Mouse (Mus musculus): ENCODE data around the gene Ap2b1. TPM values are rescaled to one million over a fixed set of nuclear protein-coding genes. Genes with fewer than 3 reads are reported as not detected.
A peak's percentile ranks its signal among the peaks of the same experiment; 100 is the strongest.
"Not testable (repeated sequence)": the region's sequence is repeated elsewhere in the genome, so short reads cannot be mapped to it uniquely, and the experiment has no call there.

Gene Ap2b1
- total RNA-seq, 2 experiments from 2014 or later, result 370 TPM

DNA sequence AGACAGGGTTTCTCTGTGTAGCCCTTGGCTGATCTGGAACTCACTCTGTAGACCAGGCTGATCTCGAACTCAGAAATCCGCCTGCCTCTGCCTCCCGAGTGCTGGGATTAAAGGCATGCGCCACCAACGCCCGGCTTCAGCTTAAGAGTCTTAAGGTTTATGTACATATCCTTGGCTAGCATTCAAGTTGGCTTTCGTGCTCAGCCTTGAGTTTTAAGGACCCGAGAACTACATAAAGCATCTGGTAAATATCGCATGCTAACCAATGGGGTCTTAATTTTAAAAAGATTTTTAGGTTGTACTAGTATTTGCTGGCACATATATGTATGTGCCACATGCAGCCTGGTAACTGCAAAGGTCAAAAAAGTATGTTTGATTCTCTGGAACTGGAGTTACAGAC is 900 bp downstream of the Ap2b1 start:
- DNase-seq (ENCODE audit: extremely low spot score in 1 of 2, low spot score in 1 of 2), result no peak

DNA sequence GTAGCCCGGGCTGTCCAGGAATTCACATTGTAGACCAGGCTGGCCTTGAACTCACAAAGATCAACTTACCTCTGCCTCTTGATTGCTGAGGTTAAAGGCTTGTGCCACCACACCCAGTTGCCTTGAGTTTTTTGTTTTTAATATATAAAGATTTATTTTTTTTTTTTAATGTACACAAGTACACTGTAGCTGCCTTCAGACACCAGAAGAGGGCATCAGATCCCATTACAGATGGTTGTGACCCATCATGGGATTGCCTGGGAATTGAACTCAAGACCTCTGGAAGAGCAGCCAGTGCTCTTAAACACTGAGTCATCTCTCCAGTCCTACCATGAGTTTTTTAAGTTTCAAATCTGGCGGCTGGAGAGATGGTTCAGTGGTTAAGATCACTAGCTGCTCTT is 2.6 kb downstream of the Ap2b1 start:
- DNase-seq (ENCODE audit: extremely low spot score in 1 of 2, low spot score in 1 of 2), result no peak

DNA sequence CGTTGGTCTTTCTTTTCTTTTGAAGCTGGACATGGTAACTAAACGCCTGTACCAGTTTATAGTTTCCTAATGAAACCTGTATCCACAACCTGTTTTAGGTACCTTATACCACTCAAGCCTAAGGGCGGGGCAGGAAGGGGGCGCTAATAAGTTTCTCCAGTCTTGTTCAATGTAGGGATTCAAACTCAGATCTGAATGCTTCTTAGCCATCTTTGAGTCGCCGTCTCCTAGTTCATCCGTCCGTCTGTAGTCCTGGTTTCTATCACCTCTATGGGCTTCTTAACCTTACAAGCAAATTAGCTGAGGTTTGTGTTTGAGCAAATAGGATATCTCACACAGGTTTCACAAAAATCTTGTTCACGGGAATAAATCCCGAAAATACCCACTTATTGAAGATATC is 3.3 kb downstream of the Ap2b1 start:
- peak in 1 of 2 experiments; percentile 16 for DNase-seq (ENCODE audit: extremely low spot score in 1 of 2, low spot score in 1 of 2)

DNA sequence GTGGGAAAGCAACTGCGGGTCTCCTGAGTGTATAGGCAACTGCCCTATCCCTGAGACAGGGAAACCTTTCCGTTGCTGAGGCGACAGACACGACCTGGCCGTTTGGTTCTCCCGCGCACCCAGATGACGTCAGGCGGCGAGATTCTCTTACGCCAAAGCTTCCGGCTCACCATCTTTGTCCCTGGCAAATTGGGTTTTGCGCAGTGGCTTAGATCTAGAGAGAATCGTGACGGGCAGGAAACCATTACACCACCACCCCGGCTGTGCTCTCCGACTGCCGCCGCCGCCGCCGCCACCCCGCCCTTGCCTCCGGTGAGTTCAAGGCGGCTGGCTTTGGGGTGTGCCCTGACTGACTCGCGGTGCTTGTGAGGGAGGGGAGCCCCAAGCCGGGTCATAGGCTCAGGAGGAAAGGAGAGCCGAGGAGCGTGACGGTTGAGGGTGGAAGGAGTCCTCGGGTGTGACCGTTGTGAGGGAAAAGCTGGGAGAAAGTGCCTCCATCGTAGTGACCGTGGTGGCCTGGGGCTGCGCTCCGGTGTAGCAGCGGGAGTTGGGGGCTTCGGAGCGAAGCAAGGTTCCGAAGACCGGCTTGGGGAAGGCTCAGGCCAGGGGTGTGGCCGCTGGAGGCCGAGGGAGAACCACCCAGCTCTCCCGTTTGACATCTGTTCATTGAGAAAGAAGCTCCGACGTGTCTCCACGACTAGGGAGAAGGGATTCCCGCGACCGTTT is 3.9 kb downstream of the Ap2b1 start, which contains the start of gene Pex12:
Pex12 (minus strand) TSS at position 61 of the 726 bp plus-strand sequence.
- peak; percentile 91 to 95 for DNase-seq (ENCODE audit: extremely low spot score in 1 of 2, low spot score in 1 of 2)

DNA sequence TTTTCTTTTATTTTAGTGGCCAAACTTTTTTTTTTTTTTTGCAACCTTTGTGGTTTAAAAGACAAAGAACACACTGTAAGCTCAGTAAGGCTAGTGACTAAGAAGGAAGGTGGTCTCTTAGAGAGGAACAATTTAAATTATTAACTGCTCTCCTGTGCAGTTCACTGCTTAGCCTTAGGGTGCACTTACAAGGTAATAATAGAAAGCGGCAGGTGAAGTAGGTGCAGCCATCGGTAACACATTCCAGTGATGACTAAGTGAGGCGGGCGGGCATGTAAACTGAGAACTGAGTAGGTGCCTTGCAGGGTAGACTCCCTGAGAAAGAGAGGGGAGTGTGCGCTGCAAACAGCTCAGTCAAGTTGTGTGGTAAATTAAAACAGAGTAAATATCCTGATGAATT is 4.9 kb downstream of the Ap2b1 start:
- DNase-seq (ENCODE audit: extremely low spot score in 1 of 2, low spot score in 1 of 2), result no peak

DNA sequence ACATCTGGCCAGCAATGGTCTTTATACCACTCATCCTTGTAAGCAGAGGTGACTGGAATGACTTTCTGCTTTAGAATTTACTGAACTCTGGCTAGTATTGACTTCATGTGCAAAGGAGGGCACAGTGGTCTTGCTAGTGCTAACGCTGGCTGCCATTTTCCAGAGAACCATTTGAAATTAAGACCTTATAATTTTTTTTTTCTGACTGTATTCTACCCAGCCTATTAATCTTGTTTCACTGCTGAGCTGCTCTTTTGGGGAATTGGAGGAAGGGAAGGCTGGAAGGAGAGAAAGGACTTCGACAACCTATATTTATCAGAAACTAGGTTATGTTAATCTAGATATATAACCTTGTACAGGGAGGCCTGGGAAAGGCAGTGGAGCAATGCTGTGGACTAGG is 5.7 kb downstream of the Ap2b1 start:
- no peak for DNase-seq (ENCODE audit: extremely low spot score in 1 of 2, low spot score in 1 of 2)

DNA sequence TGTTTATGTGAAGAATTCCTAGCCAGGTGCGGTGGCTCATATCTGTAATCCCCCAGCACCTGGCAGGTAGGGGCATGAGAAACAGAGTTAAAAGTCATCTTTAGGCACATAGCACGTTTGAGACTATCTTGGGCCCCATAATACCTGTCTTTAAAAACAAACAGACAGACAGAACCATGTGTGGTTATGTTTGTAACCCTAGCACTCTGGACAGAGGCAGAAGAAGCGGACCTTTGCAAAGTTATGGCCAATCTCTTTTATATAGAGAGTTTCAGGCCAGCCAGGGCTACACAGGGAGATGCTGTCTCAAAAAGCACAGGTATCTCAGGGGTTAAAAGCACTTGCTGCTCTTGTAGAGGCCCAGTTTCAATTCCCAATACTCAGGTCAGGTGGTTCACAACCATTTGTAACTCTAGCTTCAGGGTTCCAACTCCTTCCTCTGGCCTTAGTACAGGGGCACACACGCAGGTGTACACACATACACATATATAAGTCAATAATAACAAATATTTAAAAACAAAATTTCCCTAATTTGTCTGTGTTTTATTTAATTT is 8.0 kb downstream of the Ap2b1 start:
- no peak for DNase-seq (ENCODE audit: extremely low spot score in 1 of 2, low spot score in 1 of 2)

DNA sequence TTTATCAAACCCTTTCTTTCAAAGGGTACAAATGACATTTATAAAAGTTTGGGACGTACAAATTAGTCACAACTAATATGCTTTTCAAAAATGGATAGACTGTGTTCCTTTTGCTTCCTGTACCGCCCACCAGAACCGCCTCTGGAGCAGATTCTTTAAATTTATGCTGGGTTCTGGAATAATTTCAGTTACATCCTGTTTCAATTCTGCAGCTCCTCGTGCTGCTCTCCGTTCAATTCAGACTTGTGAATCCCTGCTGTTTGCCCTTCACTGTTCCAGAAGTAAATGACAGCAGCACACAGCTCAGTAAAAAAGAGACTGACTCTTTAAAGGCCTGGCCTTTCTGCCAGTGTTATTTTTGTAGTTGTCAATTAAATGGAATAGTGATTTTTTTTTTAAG is 13.6 kb downstream of the Ap2b1 start:
- no peak for DNase-seq (ENCODE audit: extremely low spot score in 1 of 2, low spot score in 1 of 2)

DNA sequence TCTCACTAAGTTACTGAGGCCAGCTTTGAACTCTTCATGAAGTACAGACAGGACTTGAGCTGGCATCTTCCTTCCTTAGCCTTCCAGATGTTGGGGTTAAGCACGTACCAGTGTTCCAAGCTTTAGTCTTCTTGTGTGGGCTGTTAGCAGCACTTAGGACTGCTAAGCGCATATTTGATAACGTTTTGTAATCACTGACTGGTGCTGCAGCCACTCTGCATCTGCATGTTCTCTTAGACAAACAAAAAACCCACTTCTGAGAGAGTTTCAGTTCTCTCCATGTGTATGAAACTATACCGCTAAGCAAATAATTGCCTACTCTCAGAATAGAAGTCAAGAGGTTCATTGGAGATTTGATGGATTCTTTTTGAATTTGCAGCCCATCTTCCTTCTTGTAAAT is 20.2 kb downstream of the Ap2b1 start:
- DNase-seq (ENCODE audit: extremely low spot score in 1 of 2, low spot score in 1 of 2), result no peak

DNA sequence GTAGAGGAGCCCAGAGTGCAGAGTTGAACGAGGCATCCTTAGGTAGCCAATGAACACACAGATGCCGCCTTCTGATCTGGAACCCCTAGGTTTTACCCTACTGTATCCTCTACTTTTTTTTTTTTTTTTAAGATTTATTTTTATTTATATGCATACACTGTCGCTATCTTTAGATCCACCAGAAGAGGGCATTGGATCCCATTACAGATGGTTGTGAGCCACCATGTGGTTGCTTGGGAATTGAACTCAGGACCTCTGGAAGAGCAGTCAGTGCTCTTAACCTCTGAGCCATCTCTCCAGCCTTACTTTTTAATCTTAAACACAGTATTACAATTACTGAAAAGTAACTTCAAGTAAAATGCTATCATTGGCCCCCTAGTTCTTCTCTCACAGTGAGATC is 27.9 kb downstream of the Ap2b1 start:
- not testable (repeated sequence) for DNase-seq (ENCODE audit: extremely low spot score in 1 of 2, low spot score in 1 of 2)

DNA sequence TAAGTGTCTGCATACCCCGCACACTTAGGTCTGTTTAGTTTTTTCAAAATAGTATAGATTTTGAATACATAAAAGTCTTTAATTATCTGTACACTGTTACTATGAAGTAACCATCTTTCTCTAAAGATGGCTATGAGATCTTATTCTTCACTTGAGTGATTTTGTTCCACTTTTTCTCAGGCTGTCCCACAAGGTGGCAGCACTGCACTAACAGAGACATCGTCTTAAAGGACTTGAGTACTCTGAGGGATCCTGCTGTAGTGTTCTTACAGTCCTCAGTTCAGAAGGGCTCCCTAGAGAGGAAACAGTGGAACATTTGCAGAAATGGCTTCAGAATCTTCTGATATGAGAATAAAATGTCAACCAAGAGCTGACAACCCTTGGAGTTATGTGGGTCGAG is 28.6 kb downstream of the Ap2b1 start:
- peak in 1 of 2 experiments; percentile 71 for DNase-seq (ENCODE audit: extremely low spot score in 1 of 2, low spot score in 1 of 2)

DNA sequence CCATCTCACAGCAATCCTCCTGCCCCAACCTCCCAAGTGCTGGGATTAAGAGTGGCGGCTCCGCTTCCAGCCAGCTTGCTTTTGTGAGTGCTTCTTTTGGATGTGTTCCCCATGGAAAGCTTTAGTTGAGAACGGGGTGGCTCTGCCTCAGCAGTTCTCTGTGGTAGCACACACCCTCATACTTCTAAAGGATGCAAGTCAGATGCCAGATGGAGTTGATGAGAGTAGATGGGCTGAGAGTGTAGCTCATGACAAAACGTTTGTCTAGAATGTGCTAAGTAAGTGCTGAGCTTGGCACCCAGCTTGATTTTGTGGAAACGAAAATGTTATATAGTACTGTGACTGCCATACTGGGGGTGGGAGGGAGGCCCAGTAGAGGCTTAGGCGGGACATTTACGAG is 37.0 kb downstream of the Ap2b1 start:
- DNase-seq (ENCODE audit: extremely low spot score in 1 of 2, low spot score in 1 of 2), result no peak

DNA sequence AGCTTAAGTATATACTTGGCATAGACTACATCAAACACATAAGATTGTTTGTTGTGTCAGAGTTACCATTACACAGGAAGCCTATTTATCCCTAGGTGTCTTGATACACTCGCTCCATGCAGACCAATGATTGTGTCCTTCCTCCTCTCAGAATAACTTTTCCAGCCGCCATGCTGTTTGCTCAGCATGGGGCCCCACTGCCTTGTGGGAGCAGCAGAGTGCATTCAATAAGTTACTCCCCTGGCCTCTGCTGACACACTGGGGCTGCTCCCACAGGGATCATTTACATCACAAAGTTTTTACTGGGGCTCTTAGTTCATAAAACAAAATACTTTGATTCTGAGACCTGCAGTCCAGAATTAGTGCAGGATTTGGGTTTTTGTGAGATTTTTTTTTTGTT is 40.9 kb downstream of the Ap2b1 start:
- no peak for DNase-seq (ENCODE audit: extremely low spot score in 1 of 2, low spot score in 1 of 2)

DNA sequence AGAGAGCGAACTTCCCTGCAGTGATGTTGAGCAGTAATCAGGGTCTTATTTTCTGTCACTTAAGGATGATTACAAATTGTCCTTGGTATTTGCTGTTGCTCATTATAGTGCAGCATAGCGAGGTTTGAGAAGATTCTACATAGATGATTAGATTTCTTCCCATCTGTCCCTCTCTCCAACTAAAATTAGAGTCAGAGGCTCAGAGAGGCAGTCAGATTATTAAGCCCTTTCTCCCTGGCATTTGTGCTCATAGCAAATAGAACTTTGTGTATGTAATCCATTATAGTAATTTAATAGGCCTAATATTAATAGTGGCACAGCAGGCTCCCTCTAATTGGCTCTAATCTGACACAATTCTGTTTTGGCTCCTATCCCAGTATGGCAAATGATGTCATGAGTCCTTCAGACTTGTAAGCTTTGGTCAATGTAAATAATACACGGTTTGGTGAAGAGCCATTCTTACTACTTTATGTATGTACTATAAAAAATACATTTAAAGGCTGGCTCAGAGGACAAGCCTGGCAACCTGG is 43.0 kb downstream of the Ap2b1 start:
- no peak for DNase-seq (ENCODE audit: extremely low spot score in 1 of 2, low spot score in 1 of 2)

DNA sequence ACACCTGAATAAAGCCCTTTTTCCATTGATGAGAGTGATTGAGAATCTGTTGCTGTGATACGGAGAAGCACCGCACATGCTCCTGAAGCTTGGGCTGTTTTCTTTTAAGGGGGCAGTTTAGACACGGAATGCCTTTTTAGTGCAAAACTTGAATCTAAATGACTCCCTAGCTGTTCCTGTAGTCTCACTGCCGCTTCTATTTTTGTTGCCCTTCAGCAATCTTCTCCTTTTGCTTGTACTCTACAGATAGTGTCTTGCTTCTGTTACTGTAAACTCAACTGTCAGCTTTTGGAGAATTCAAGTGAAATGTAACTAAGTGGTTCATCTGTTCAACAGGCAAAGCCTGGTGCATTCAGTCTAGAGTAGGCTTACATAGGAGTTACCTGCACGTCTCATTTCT is 56.6 kb downstream of the Ap2b1 start:
- DNase-seq (ENCODE audit: extremely low spot score in 1 of 2, low spot score in 1 of 2), result no peak

DNA sequence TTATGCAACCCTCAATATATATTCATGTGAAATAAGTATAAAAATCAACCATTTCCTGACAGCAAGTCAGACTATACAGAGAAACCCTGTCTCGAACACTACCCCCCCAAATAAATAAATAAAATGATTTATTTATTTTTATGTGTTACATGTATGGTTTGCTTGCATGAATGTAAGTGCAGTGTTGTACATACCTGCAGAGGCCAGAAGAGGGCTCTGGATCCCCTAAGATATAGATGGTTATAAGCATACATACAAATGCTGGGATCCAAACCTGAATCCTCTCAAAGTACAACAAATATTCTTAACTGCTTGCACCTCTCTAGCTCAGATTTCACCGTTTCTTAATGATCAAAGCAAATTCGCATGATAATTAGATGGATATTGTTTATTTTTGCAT is 58.6 kb downstream of the Ap2b1 start:
- peak in 1 of 2 experiments; percentile 23 for DNase-seq (ENCODE audit: extremely low spot score in 1 of 2, low spot score in 1 of 2)

DNA sequence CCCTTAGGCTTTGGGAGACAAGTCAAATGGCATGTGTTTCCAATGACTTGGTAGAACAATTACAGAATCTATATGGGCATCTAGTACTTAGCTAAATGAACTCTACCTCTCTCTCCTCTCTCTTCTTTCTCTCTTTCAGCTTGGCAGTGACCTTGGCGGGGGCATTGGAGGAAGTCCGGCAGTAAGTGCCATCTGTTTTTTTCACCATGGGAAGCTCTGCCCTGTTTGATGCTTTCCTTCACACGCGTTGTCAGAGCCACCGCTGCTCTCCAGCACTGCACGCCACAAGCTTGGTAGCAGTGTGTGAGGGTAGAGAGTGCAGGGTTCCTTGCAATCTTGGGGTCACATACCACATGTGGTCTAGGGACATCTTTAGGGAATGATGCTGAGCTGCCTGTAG is 65.8 kb downstream of the Ap2b1 start:
- no peak for DNase-seq (ENCODE audit: extremely low spot score in 1 of 2, low spot score in 1 of 2)

DNA sequence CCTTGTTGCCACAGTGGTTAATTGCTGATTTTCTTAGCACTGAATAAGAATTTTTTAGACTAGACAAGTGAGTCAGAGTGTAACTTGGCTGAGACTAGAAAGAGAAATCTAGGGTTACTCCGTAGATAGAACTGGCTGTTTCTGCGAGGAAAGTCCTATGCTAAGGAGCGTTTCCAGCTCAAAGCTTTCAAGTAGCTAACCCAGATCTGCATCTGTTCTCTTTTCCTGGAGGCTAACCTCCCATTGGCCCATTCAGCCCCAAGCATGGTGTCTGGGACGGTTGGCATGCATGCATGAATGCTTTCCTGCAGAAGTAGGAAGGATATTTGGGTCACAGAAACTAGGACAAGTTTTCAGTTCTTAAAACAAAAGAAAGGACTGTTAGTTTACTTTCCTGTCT is 72.4 kb downstream of the Ap2b1 start:
- no peak for DNase-seq (ENCODE audit: extremely low spot score in 1 of 2, low spot score in 1 of 2)

DNA sequence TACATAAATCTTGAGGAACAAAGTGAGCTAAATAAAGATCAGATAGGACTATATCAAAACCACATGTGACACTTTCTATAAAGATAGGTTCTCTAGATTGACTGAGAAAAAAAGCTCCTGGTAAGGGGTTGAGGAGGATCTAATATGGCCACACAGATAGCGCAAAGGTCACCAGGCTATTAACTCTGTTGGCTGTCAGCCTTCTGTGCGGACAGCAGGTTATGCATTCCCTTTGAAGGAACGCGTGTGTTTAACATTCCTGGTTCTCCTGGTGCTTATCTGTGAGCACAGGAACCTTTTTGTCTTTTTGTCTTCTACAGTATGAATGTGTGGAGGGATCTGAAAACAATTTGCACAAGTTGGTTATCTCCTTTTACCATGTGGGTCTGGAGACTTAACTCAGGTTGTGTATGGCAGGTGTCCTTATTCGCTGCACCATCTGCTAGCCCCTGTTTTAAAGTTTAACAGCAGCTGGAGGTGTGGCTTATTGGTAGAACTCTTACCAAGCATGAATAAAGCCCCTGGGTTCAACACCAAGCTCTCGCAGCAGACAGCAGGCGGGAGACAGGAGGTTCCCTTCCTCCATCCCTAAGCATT is 81.0 kb downstream of the Ap2b1 start:
- no peak for DNase-seq (ENCODE audit: extremely low spot score in 1 of 2, low spot score in 1 of 2)

DNA sequence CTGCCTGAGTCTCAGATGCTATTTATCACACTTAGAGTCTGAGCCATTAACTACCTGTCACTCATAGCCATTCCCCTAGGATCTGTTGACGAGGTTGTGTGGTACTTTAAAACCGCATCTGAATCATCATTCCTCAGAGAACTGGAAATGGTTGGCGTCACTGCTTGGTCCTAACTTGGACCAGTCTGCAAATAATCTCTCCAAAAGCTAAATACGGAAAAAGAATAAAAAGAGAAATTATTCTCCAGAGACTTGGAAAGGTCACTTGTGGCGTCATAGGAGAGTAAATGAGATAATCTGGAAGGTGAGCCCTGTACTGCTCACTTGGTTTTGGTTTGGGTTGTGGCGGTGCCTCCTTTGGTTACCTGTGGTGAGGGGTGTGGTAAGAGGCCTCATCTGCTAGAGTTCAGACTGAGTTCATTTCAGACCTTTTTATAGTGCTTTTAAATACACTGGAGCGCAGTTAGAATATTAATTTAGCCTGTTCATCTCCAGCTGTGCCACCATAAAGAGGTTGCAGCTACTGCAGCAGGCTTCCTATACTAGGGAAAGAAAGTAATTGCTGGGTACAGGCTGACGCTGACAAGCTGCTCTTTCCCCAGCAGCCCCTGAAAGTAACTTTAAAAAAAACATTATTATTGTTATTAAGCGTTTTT is 84.2 kb downstream of the Ap2b1 start:
- DNase-seq (ENCODE audit: extremely low spot score in 1 of 2, low spot score in 1 of 2), result no peak

DNA sequence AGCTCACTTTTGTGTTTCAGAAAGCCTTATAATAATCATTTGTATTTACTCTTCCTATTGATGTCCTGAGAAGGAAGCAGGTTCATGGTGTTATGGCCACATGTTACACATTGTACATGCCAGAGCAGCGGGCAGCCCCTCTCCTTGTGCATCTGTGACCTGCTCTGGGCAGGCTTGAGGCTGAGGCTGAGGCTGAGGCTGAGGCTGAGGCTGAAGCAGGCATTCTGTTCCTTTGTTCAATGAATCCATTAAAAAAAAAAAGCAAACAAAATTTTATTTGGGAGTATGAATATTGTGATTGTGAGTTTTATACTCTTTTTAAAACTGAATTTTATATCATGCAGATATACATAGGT is 84.7 kb downstream of the Ap2b1 start:
- DNase-seq (ENCODE audit: extremely low spot score in 1 of 2, low spot score in 1 of 2), result no peak

Measured in layer of hippocampus, postnatal 25 days (tissue).